In the genomic region with DNA sequence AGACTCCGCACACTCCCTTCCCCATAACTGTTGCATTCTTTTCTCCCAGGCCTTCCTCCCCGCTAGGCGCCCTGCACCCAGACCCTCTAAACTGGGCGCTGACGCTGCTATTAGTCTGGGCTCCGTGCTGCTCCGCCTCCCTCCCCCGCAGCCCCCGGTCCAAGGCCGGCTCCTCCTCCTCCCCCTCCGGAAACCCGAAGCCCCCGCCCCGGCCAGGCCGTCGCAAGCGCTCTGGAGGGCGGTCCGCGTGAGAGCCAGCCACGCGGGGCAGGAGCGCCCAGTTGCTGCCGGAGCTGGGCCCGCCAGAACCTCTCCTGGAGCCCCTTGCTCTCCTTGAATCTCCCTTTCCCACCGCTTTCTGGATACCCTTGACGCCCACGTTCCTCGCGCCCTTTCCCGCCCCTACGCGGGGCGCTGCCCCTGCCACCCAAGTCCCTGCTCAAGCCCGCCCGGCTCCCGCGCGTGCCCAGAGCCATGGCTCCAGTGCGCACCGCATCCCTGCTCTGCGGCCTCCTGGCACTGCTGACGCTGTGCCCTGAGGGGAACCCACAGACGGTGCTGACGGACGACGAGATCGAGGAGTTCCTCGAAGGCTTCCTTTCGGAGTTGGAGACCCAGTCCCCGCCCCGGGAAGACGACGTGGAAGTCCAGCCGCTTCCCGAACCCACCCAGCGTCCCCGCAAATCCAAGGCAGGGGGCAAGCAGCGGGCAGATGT, we compare ENCODE assay signal across 7 mouse cellular contexts. TPM values are rescaled to one million over a fixed set of nuclear protein-coding genes. Genes with fewer than 3 reads are reported as not detected.
A peak's percentile ranks its signal among the peaks of the same experiment; 100 is the strongest.
DNase-seq lines count a peak whose midpoint lies in the region; ATAC-seq and TF ChIP-seq lines count a peak whose summit lies in the region.

TSS of gene Aebp1 (plus strand) at position 270 of the 716 bp plus-strand sequence.

- H3K27ac ChIP-seq in intestine, embryonic 15.5 days = peak within 1 kb of the TSS; percentile 27; the same call in 1 of the 2 replicates
- no peak within 1 kb of the TSS for H3K27ac ChIP-seq in liver, adult 2 months (replicated peaks; ENCODE audit: insufficient read depth, low read depth, low read length)
- no peak within 1 kb of the TSS for H3K27ac ChIP-seq in neural tube, embryonic 11.5 days (ENCODE audit: low read depth, low read length)

- H3K4me3 ChIP-seq in intestine, embryonic 15.5 days (replicated peaks) = peak within 1 kb of the TSS; percentile 52
- H3K4me3 ChIP-seq in liver, adult 2 months (ENCODE audit: insufficient read depth, low read depth, low read length) = peak within 1 kb of the TSS; percentile 53
- H3K4me3 ChIP-seq in neural tube, embryonic 11.5 days (ENCODE audit: low read depth, low read length) = peak within 1 kb of the TSS; percentile 31

- DNase-seq in T-cell, adult 2 months (ENCODE audit: low spot score) = peak; percentile 15
- no peak for DNase-seq in liver, adult 2 months (ENCODE audit: extremely low read depth, low read depth, low spot score)
- peak; percentile 45 for DNase-seq in neural tube, embryonic 11.5 days (ENCODE audit: low spot score)
- no peak for DNase-seq in adipocyte (ENCODE audit: low spot score)

- H3K79me2 ChIP-seq in liver, adult 2 months (ENCODE audit: control insufficient read depth, insufficient read depth, low read length) = no peaks in the 10 kb centered on the region

- peak within 1 kb of the TSS; percentile 62 for H3K9ac ChIP-seq in intestine, embryonic 15.5 days
- H3K9ac ChIP-seq in liver, adult 2 months (ENCODE audit: low read depth, low read length) = peak within 1 kb of the TSS; percentile 10; the same call in 1 of the 2 replicates
- H3K9ac ChIP-seq in neural tube, embryonic 11.5 days (ENCODE audit: low read length) = peak within 1 kb of the TSS; percentile 19; the same call in 1 of the 2 replicates

- no peak for TF ChIP-seq CTCF in liver, adult 2 months (IDR thresholded peaks at IDR 0.05; ENCODE audit: low read depth, low read length)

- H3K36me3 ChIP-seq in intestine, embryonic 15.5 days = no peaks in the 10 kb centered on the region
- H3K36me3 ChIP-seq in liver, adult 2 months (ENCODE audit: control insufficient read depth, insufficient read depth, low read length) = no peaks in the 10 kb centered on the region
- no peaks in the 10 kb centered on the region for H3K36me3 ChIP-seq in neural tube, embryonic 11.5 days (ENCODE audit: control insufficient read depth, insufficient read depth, low read length)

- peaks cover 22% of the 10 kb centered on the region for H3K4me1 ChIP-seq in intestine, embryonic 15.5 days (replicated peaks)
- no peaks in the 10 kb centered on the region for H3K4me1 ChIP-seq in liver, adult 2 months (ENCODE audit: control insufficient read depth, insufficient read depth, low read length)
- H3K4me1 ChIP-seq in neural tube, embryonic 11.5 days (ENCODE audit: control insufficient read depth, insufficient read depth, low read length) = peaks cover 5% of the 10 kb centered on the region; the same call in 1 of the 2 replicates

- WGBS in intestine, embryonic 15.5 days = 3% methylated on average over 58 of the region's 59 CpGs
- WGBS in liver, adult 2 months = 4% methylated on average over 59 of the region's 59 CpGs
- WGBS in neural tube, embryonic 11.5 days = 3% methylated on average over 50 of the region's 59 CpGs

- no peaks in the 10 kb centered on the region for H3K27me3 ChIP-seq in intestine, embryonic 15.5 days (replicated peaks)
- peaks cover 2% of the 10 kb centered on the region; the same call in 1 of the 2 replicates for H3K27me3 ChIP-seq in liver, adult 2 months (ENCODE audit: control insufficient read depth, insufficient read depth, low read length)
- peaks cover 17% of the 10 kb centered on the region for H3K27me3 ChIP-seq in neural tube, embryonic 11.5 days (ENCODE audit: control insufficient read depth, insufficient read depth, low read length)

- ATAC-seq in common myeloid progenitor, adult 5-6 weeks (replicated peaks; ENCODE audit: low read depth, poor library complexity, severe bottlenecking) = peak; percentile 39
- peak; percentile 38 for ATAC-seq in granulocyte monocyte progenitor cell, adult 5-6 weeks (replicated peaks; ENCODE audit: poor library complexity, severe bottlenecking)
- peak; percentile 83 for ATAC-seq in intestine, embryonic 15.5 days
- no peak for ATAC-seq in neural tube, embryonic 11.5 days (ENCODE audit: insufficient read depth, low FRiP score, low TSS enrichment)

- no peaks in the 10 kb centered on the region for H3K9me3 ChIP-seq in intestine, embryonic 15.5 days
- no peaks in the 10 kb centered on the region for H3K9me3 ChIP-seq in neural tube, embryonic 11.5 days (ENCODE audit: control insufficient read depth, low read length)

- no peak for TF ChIP-seq POLR2A in liver, adult 2 months (IDR thresholded peaks at IDR 0.05; ENCODE audit: extremely low read depth, insufficient read depth, low read length)

- H3K4me2 ChIP-seq in intestine, embryonic 15.5 days (replicated peaks) = peak within 1 kb of the TSS; percentile 94
- peak within 1 kb of the TSS; percentile 46 for H3K4me2 ChIP-seq in neural tube, embryonic 11.5 days (ENCODE audit: low read depth)

RNA-seq across cellular contexts. Expression of gene Aebp1, which starts in this region (rescaled TPM):
- total RNA-seq in common myeloid progenitor, adult 5-6 weeks (2017) = not detected in 2 replicates
- total RNA-seq in granulocyte monocyte progenitor cell, adult 5-6 weeks (2014; fragmentation: Nextera tagmentation) = not detected in 2 replicates
- not detected in 2 replicates for total RNA-seq in granulocyte monocyte progenitor cell, adult 5-6 weeks (2017)
- polyA plus RNA-seq in intestine, embryonic 15.5 days (2015; fragmentation: Nextera tagmentation; extraction: Ambion mirVana) = 36.4 and 38.4 TPM in 2 replicates
- 0.83 and 1.7 TPM in 2 replicates for total RNA-seq in liver, adult 2 months (2014; rRNA removed)
- polyA plus RNA-seq in liver, adult 2 months (2012; rRNA removed) = 1.4 and 1.6 TPM in 2 replicates
- polyA plus RNA-seq in neural tube, embryonic 11.5 days (2014; fragmentation: Nextera tagmentation; extraction: Ambion mirVana) = 8.9 and 9.7 TPM in 2 replicates

Comparison
In these comparisons a context has a peak if more than half of its experiments do, and no peak if none do; other contexts are left out.
1. Peak in ATAC-seq in common myeloid progenitor, adult 5-6 weeks; RNA of the gene not detected or under 1 TPM.
2. Peak in ATAC-seq in granulocyte monocyte progenitor cell, adult 5-6 weeks; RNA of the gene not detected or under 1 TPM.
3. DNase-seq: peak in T-cell, adult 2 months (single experiment) and neural tube, embryonic 11.5 days (single experiment); none in liver, adult 2 months (single experiment) and adipocyte (single experiment).
4. H3K9ac ChIP-seq: peak in every context shown above with its lines; median percentile 62 in intestine, embryonic 15.5 days; 19 in neural tube, embryonic 11.5 days; 10 in liver, adult 2 months.
5. Peak in every context shown above with its lines, with median percentiles within 50 percentile points of each other: H3K4me3 ChIP-seq.